Mouse (Mus musculus): ENCODE results near the gene Wbp4.

GRCm38 (mm10) chr14:79460988-79461387 lies 20.3 kb downstream of the Wbp4 start:
- TF ChIP-seq CTCF (IDR thresholded peaks at IDR 0.05; ENCODE audit: borderline replicate concordance, control insufficient read depth, extremely low read depth, insufficient read depth, low read length, poor library complexity) = no peak
- no peak for TF ChIP-seq POLR2A (IDR thresholded peaks at IDR 0.05; ENCODE audit: control insufficient read depth, extremely low read depth, insufficient read depth, low read length, poor library complexity)

Measured in thymus, adult 2 months (tissue).